Mouse (Mus musculus) heart, embryonic 13.5 days (tissue): ENCODE measurements around the gene Dmrtc2. TPM values are rescaled to one million over a fixed set of nuclear protein-coding genes. Genes with fewer than 3 reads are reported as not detected.
A peak's percentile ranks its signal among the peaks of the same experiment; 100 is the strongest.

ENCODE experiments used
- ATAC-seq: fragments of 200-750 bp; cut with Nextera tagmentation; 2 replicates; pipeline ENCODE4 v1.8.0; 2017; ENCODE audit warnings: moderate TSS enrichment; ENCODE audit not compliant: insufficient number of reproducible peaks, low FRiP score, low TSS enrichment; ENCODE audit errors: extremely low read depth
- H3K27ac ChIP-seq: fragments of 300-500 bp; sonication (generic); replicated peaks from 2 replicates; pipeline ENCODE4 v1.5.1; 2015; ENCODE audit warnings: moderate library complexity, mild to moderate bottlenecking, inconsistent platforms
- H3K27me3 ChIP-seq: fragments of 300-500 bp; sonication (generic); replicated peaks from 2 replicates; pipeline ENCODE4 v1.6.1; 2015; ENCODE audit warnings: mild to moderate bottlenecking, inconsistent platforms
- H3K36me3 ChIP-seq: fragments of 300-500 bp; sonication (generic); 2 replicates; pipeline ENCODE4 v1.6.1; 2015; ENCODE audit warnings: mild to moderate bottlenecking, inconsistent platforms
- H3K4me1 ChIP-seq: fragments of 300-500 bp; sonication (generic); 2 replicates; pipeline ENCODE4 v1.6.1; 2015; ENCODE audit warnings: inconsistent platforms
- H3K4me2 ChIP-seq: fragments of 300-500 bp; sonication (generic); 2 replicates; pipeline ENCODE4 v1.6.1; 2015; ENCODE audit warnings: inconsistent platforms, mild to moderate bottlenecking, moderate library complexity
- H3K4me3 ChIP-seq: fragments of 300-500 bp; sonication (generic); 2 replicates; pipeline ENCODE4 v1.5.1; 2015; ENCODE audit warnings: moderate library complexity, mild to moderate bottlenecking, inconsistent platforms
- H3K9ac ChIP-seq: fragments of 300-500 bp; sonication (generic); 2 replicates; pipeline ENCODE4 v1.6.1; 2015; ENCODE audit warnings: inconsistent platforms, mild to moderate bottlenecking, moderate library complexity
- H3K9me3 ChIP-seq: fragments of 300-500 bp; sonication (generic); 2 replicates; pipeline ENCODE4 v1.6.1; 2016; ENCODE audit warnings: inconsistent platforms
- WGBS: fragments of 180-500 bp; shearing (Covaris S2); methylation state at CpG from one replicate; pipeline ENCODE4 v1.1.7; 2015; ENCODE audit warnings: mixed read lengths; 5-methylcytosine and 5-hydroxymethylcytosine counted together
- polyA plus RNA-seq: library from polyadenylated mRNA; unstranded; fragments of >200 nt; fragmentation: Nextera tagmentation; extraction: Ambion mirVana; gene quantifications from 2 replicates; pipeline ENCODE4 v1.2.1, GENCODE M21; 2015

The Dmrtc2 gene
- polyA plus RNA-seq, 1 experiment from 2014 or later = 0.08 TPM

DNA sequence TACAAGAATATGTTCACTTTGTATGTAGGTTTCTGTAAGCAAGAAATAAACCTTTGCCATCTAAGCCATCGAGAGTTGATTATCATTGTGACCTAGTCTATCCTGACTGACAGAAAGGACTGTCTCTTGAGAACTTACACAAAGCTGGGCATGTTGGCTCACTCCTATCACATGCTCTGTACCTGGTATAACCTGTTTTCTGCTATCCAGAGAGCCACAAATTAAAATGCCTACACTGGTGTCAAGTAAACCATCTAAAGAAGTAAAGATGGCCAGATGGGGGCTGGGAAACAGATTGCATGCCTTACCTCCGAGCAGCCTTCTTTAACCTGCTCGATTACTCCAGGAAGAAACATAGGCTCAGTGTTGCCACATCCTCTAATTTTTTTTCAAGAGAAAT lies 7.7 kb downstream of the Dmrtc2 start:
- Histone ChIP-seq H3K4me1 (no peaks in the 10 kb centered on the region), H3K36me3 (no peaks in the 10 kb centered on the region), H3K27ac (no peak overlapping the region), H3K9me3 (no peaks in the 10 kb centered on the region), H3K27me3 (peaks cover 7% of the 10 kb centered on the region), H3K4me3 (no peak overlapping the region), H3K4me2 (no peak overlapping the region), H3K9ac (no peak overlapping the region)
- no peak for ATAC-seq
- 61% methylated on average over 3 of the region's 3 CpGs for WGBS

DNA sequence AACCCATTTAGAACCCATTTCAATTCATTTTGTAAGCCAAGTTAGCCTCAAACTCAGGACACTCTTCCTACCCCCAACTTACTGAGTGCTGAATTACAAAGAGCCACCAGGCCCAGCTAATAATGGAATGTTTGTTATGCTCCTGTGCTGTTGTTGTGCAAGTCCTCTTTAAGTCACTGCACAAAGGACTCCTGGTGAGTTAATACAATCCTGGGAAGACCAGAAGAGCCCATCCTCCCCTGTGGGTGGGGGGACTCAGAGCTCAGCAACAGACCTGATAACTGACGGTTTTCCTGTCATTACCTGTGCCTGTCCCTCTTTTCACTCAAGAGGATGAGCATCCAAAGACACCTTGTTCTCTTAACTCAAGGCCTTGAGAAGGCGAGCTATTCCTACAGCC lies 9.8 kb downstream of the Dmrtc2 start:
- ATAC-seq = no peak
- no peaks in the 10 kb centered on the region for H3K36me3 ChIP-seq
- WGBS = 39% methylated on average over 2 of the region's 2 CpGs
- no peak overlapping the region for H3K27ac ChIP-seq
- no peak overlapping the region for H3K4me2 ChIP-seq
- peaks cover 4% of the 10 kb centered on the region; the same call in 1 of the 2 replicates for H3K27me3 ChIP-seq
- H3K4me1 ChIP-seq = no peaks in the 10 kb centered on the region
- H3K4me3 ChIP-seq = no peak overlapping the region
- no peak overlapping the region for H3K9ac ChIP-seq
- no peaks in the 10 kb centered on the region for H3K9me3 ChIP-seq

DNA sequence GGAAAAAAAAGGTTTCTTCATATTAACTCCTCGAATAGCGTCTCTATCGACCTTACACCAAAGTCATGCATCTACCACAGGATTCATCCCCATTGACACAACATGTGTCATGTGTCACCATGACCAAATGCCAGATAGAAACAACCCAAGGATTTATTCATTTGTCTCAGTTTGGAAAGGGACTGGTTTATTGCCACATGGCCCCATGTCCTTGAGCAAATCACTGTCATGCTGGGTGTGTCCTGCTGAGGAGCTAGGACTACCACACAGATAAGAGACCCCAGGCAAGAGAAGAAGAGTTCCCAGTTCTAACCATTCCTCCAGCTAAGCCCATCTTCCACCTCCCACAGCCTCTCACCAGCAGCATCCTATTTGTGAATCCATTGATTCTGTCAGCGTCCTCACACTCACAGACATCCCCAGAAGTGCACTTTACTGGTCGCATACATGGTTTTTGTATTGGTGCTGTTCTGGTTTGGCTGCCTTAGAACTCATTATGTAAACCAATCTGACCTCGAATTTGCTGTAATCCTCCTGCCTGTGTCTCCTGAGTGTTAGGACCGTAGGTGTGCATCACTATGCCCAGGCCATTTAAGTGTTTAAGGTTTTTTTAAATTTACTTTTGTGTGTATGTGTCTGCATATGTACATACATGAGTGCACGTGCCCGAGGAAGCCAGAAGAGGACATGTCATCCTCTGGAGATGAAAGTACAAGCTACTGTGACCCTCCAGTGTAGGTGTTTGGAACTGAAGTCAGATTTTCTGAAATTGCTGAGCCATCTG lies 12.8 kb downstream of the Dmrtc2 start:
- Histone ChIP-seq H3K9me3 (no peaks in the 10 kb centered on the region), H3K27ac (no peak overlapping the region), H3K9ac (no peak overlapping the region), H3K4me1 (peaks cover 24% of the 10 kb centered on the region), H3K27me3 (no peaks in the 10 kb centered on the region; the same call in 1 of the 2 replicates), H3K4me2 (no peak overlapping the region), H3K4me3 (no peak overlapping the region), H3K36me3 (peaks cover 23% of the 10 kb centered on the region)
- 80% methylated on average over 9 of the region's 9 CpGs for WGBS
- no peak for ATAC-seq

DNA sequence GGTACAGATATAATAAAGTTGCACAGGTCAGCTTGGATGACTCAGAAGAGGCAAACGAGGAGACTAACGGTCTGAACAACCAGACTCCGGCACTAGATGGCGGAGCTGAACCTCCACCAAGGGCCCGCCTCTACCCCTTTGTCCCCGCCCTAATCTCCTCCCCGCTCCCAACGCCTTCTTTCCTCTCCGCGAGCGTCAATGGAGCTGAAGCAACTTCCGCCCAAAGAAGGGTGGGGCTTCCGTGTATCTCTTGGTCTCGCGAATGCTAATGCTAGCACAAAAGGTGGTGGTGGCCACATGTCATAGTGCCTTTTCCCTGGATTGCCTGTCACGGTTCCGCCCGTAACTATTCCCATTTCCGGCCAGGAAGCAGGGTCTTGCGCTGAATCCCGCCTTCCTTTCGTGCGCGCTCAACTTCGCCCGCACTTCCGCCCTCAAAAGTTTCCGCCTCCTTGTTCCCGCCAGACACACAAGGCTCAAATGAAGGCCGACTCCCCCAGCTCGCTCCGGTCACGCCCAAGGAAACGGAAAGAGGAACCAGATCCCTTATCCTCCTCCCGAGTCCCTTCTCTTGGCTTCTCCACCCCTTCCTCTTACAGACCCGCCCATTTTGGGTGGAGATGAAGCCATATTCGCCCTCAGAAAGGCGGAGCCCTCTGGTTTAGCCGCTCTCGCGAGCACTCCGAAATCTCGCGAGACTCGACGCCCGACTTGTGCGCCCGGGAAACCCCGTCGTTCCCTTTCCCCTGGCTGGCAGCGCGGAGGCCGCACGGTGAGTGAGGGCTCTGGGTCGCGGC lies 14.2 kb downstream of the Dmrtc2 start, which contains the start of gene Rps19:
Gene Rps19 (plus strand): TSS at position 476 of the 797 bp plus-strand sequence.
- Histone ChIP-seq H3K4me3 (peak within 1 kb of the TSS; percentile 99), H3K36me3 (peaks cover 38% of the 10 kb centered on the region), H3K4me2 (peak within 1 kb of the TSS; percentile 89), H3K27ac (peak within 1 kb of the TSS; percentile 92), H3K27me3 (no peaks in the 10 kb centered on the region; the same call in 1 of the 2 replicates), H3K9me3 (no peaks in the 10 kb centered on the region), H3K9ac (peak within 1 kb of the TSS; percentile 100), H3K4me1 (peaks cover 27% of the 10 kb centered on the region)
- peak; percentile 86 for ATAC-seq
- 0% methylated on average over 57 of the region's 57 CpGs for WGBS

DNA sequence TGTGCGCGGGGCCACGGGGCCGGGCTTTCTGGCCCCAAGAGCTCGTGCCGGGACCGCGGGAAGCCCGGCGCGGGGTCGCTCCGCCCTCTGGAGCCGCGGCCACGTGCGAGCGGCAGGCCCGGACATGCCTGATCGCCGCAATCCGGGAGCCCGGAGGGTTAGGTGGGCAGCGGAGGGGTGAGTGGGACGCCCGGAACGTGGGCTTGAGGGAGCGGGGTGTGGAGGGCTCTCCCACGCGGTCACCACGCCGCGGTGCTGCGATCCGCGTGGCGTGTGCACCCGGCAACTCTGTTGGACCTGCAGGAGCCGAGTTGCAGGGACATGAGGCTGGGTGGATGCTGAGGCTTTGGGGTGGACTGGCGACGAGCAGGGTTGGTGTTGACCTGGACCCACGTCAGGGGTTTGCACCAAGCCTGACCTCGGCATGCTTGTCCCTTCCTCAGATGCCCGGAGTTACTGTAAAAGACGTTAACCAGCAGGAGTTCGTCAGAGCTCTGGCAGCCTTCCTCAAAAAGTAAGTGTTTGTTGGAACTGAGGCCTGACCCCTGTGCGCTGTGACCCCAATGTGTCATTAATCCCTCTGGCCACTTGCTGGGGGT lies 14.9 kb downstream of the Dmrtc2 start:
- Histone ChIP-seq H3K27ac (peak overlapping the region; percentile 92), H3K9me3 (no peaks in the 10 kb centered on the region), H3K36me3 (peaks cover 45% of the 10 kb centered on the region), H3K27me3 (no peaks in the 10 kb centered on the region; the same call in 1 of the 2 replicates), H3K4me2 (peak overlapping the region; percentile 89), H3K4me1 (peaks cover 27% of the 10 kb centered on the region), H3K9ac (peak overlapping the region; percentile 100), H3K4me3 (peak overlapping the region; percentile 99)
- WGBS = 0% methylated on average over 47 of the region's 47 CpGs
- no peak for ATAC-seq

DNA sequence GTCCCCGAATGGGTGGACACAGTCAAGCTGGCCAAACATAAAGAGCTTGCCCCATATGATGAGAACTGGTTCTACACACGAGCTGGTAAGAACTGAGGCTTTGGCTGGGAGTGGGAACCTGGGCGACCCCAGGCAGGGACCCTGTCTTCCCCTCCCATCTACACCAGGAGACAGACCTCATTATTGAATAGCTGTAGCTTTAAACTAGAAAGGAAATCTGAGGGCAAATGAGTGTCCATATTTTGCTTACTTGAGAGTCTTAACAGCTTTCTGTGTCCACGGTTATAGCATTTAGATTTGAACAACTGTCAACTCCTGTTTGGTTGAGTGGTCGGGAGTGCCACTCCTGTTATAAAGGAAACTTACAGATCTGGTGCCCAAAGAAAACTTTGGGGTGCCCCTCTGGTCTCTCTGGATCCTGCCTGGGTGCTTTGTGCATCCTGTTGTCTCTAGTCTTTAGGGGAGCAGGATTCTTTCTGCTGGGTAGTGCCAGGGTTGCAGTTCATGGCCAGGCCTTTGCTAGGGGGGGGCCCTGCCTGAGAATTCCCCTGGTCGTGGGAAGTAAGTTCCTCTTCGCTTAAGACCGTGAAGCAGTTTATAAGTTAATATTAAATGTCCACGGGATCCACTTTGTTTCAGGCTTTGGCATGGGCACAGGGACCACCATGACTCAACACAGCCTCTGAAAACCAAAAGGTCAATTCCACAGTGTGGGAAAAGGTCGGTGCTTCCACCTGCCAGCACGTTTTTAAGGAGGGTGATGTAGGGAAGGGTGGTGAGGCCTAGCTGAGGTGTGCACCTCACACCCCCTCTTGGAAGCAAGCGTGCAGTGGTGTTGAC lies 15.8 kb downstream of the Dmrtc2 start:
- Histone ChIP-seq H3K4me3 (peak overlapping the region; percentile 99), H3K27ac (peak overlapping the region; percentile 92; the same call in 1 of the 2 replicates), H3K27me3 (no peaks in the 10 kb centered on the region; the same call in 1 of the 2 replicates), H3K4me1 (peaks cover 27% of the 10 kb centered on the region), H3K9me3 (no peaks in the 10 kb centered on the region), H3K36me3 (peaks cover 52% of the 10 kb centered on the region), H3K4me2 (peak overlapping the region; percentile 89), H3K9ac (peak overlapping the region; percentile 100)
- 40% methylated on average over 12 of the region's 12 CpGs for WGBS
- no peak for ATAC-seq

DNA sequence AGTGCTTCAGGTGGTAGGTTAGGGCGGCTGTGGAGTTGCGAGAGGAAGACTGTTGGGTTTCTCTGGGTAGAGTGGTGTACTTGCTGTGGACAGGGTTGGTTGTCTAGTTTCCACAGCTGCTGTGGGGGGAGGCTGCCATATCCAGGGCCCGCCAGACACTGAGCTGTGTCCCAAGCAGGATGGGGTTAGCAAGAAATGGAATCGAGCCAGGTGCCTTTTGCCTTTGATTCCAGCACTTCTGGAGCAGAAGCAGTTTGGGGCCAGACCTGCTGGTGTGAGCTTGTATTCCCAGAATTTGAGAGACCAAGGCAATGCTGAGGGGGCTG lies 16.4 kb downstream of the Dmrtc2 start:
- 56% methylated on average over 4 of the region's 4 CpGs for WGBS
- H3K9me3 ChIP-seq = no peaks in the 10 kb centered on the region
- ATAC-seq = no peak

DNA sequence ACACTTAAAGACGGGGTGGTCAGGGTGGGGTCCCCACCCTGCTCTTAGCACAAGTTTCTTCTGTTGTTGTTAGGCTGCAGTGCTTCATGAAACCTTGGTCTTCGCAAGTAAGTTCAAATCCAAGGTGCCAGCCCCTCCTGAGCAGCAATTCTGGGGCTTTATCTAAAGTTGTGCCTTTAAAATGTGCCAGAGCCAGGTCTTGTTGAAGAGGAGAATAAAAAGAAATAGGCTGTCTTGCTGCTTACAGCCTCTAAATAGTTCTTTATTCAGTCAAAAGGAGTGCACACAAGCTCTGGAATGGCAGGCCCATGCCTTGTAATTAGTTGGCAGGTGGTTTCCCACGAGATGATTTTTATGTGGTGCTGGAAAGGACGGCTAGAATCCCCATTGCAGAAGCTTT lies 17.2 kb downstream of the Dmrtc2 start:
- H3K4me3 ChIP-seq = 0 out of 2 replicates have a peak overlapping the region, but pooled peaks have one; percentile 4
- no peaks in the 10 kb centered on the region for H3K9me3 ChIP-seq
- H3K4me2 ChIP-seq = peak overlapping the region; percentile 89
- WGBS = 69% methylated on average over 4 of the region's 4 CpGs
- H3K4me1 ChIP-seq = peaks cover 27% of the 10 kb centered on the region
- ATAC-seq = no peak
- peaks cover 61% of the 10 kb centered on the region for H3K36me3 ChIP-seq
- H3K27ac ChIP-seq = no peak overlapping the region
- H3K27me3 ChIP-seq = no peaks in the 10 kb centered on the region
- peak overlapping the region; percentile 100 for H3K9ac ChIP-seq

More for the DNA sequence above, 16.4 kb downstream of the Dmrtc2 start:
- Histone ChIP-seq H3K27me3 (no peaks in the 10 kb centered on the region; the same call in 1 of the 2 replicates), H3K9ac (peak overlapping the region; percentile 100), H3K4me3 (peak overlapping the region; percentile 99), H3K36me3 (peaks cover 58% of the 10 kb centered on the region), H3K4me2 (peak overlapping the region; percentile 89), H3K27ac (0 out of 2 replicates have a peak overlapping the region, but pooled peaks have one; percentile 51), H3K4me1 (peaks cover 27% of the 10 kb centered on the region)

DNA sequence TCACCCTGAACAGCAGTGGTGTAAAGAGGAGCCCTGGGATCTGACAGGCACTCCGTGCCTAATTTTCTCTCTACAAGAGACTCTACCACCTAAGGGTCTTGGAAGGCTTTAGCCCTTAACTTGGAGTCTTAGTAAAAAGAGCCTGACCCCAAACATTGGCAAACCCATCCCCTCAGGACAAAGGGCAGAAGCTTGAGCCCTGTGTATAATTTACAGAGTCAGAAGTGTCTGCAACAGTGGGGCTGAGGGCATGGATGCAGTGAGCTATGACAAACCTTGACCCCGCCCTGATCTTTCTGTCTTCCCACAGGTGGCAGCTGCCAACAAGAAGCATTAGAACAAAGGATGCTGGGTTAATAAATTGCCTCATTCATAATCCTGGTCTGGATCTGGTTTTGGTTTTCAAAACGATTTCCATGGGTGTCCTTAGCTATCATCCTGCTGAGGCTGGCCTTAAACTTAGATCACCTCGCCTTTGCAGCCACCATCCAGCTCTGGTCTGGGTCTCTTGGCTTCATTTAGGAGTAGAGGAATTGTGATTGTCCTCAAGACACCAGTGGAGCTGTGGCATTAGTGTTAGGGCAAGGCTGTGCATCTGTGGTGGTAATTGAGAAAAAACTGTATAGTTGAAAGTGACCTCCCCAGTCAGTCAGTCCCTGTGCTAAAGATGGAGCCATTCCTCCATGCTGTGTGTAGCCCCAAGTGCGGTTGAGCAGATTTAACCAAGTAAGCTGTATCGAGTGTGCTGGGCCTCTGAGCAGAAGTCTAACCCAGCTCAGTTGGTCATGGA lies 19.8 kb downstream of the Dmrtc2 start:
- Histone ChIP-seq H3K4me3 (no peak overlapping the region), H3K27ac (peak overlapping the region; percentile 2; the same call in 1 of the 2 replicates), H3K9me3 (no peaks in the 10 kb centered on the region), H3K27me3 (no peaks in the 10 kb centered on the region), H3K9ac (no peak overlapping the region), H3K4me1 (peaks cover 27% of the 10 kb centered on the region), H3K36me3 (peaks cover 64% of the 10 kb centered on the region), H3K4me2 (no peak overlapping the region)
- no peak for ATAC-seq
- WGBS = 80% methylated on average over 6 of the region's 6 CpGs
